Mouse (Mus musculus) liver, embryonic 12.5 days (tissue): Measurements from ENCODE around the gene Fads3. TPM values are rescaled to one million over a fixed set of nuclear protein-coding genes. Genes with fewer than 3 reads are reported as not detected.
A peak's percentile ranks its signal among the peaks of the same experiment; 100 is the strongest.

Source experiments
- ATAC-seq: fragments of 200-750 bp; cut with Nextera tagmentation; 2 replicates; pipeline ENCODE4 v1.8.0; 2017; ENCODE audit warnings: moderate number of reproducible peaks, mild to moderate bottlenecking, moderate library complexity
- H3K27ac ChIP-seq: fragments of 300-500 bp; sonication (generic); 2 replicates; pipeline ENCODE4 v1.5.1; 2016; ENCODE audit warnings: mild to moderate bottlenecking
- H3K27me3 ChIP-seq: fragments of 300-500 bp; sonication (generic); replicated peaks from 2 replicates; pipeline ENCODE4 v1.6.1; 2016; ENCODE audit warnings: mild to moderate bottlenecking, moderate library complexity
- H3K36me3 ChIP-seq: fragments of 300-500 bp; sonication (generic); 2 replicates; pipeline ENCODE4 v1.6.1; 2016; ENCODE audit warnings: mild to moderate bottlenecking, moderate library complexity
- H3K4me1 ChIP-seq: fragments of 300-500 bp; sonication (generic); 2 replicates; pipeline ENCODE4 v1.6.1; 2016
- H3K4me2 ChIP-seq: fragments of 300-500 bp; sonication (generic); 2 replicates; pipeline ENCODE4 v1.6.1; 2016; ENCODE audit warnings: mild to moderate bottlenecking, moderate library complexity
- H3K4me3 ChIP-seq: fragments of 300-500 bp; sonication (generic); 2 replicates; pipeline ENCODE4 v1.5.1; 2016; ENCODE audit warnings: mild to moderate bottlenecking, moderate library complexity
- H3K9ac ChIP-seq: fragments of 300-500 bp; sonication (generic); 2 replicates; pipeline ENCODE4 v1.6.1; 2016; ENCODE audit warnings: mild to moderate bottlenecking, moderate library complexity
- H3K9me3 ChIP-seq: fragments of 300-500 bp; sonication (generic); replicated peaks from 2 replicates; pipeline ENCODE4 v1.6.1; 2016; ENCODE audit warnings: mild to moderate bottlenecking, moderate library complexity
- WGBS: fragments of 180-500 bp; shearing (Covaris S2); methylation state at CpG from one replicate; pipeline ENCODE4 v1.1.7; 2016; ENCODE audit not compliant: insufficient replicate concordance; 5-methylcytosine and 5-hydroxymethylcytosine counted together
- polyA plus RNA-seq: library from polyadenylated mRNA; unstranded; fragments of >200 nt; fragmentation: Nextera tagmentation; extraction: Ambion mirVana; gene quantifications from 2 replicates; pipeline ENCODE4 v1.2.1, GENCODE M21; 2016

Fads3 gene
- polyA plus RNA-seq, 1 experiment from 2014 or later = 10.0 TPM

- H3K4me1 ChIP-seq = peaks cover 85% of the 10 kb centered on the region
- H3K4me2 ChIP-seq = no peak overlapping the region
- no peaks in the 10 kb centered on the region for H3K9me3 ChIP-seq
- no peak overlapping the region; the same call in 1 of the 2 replicates for H3K27ac ChIP-seq
- peaks cover 65% of the 10 kb centered on the region for H3K36me3 ChIP-seq
- no peak overlapping the region for H3K9ac ChIP-seq
- ATAC-seq = no peak
- no peak overlapping the region for H3K4me3 ChIP-seq
- WGBS = 63% methylated on average over 5 of the region's 5 CpGs
- H3K27me3 ChIP-seq = no peaks in the 10 kb centered on the region
Observed at GRCm38 (mm10) chr19:10062862-10063261, 21.5 kb downstream of the Fads3 start.

- no peaks in the 10 kb centered on the region for H3K9me3 ChIP-seq
- ATAC-seq = no peak
- H3K4me2 ChIP-seq = no peak overlapping the region
- peaks cover 81% of the 10 kb centered on the region for H3K36me3 ChIP-seq
- peaks cover 77% of the 10 kb centered on the region for H3K4me1 ChIP-seq
- H3K4me3 ChIP-seq = no peak overlapping the region
- 60% methylated on average over 10 of the region's 10 CpGs for WGBS
- no peak overlapping the region for H3K27ac ChIP-seq
- no peak overlapping the region for H3K9ac ChIP-seq
- no peaks in the 10 kb centered on the region for H3K27me3 ChIP-seq
Observed at GRCm38 (mm10) chr19:10064173-10065012, 23.0 kb downstream of the Fads3 start.

- H3K4me3 ChIP-seq = no peak overlapping the region
- peak overlapping the region; percentile 55 for H3K27ac ChIP-seq
- ATAC-seq = peak; percentile 33; the same call in 1 of the 2 replicates
- H3K4me1 ChIP-seq = peaks cover 65% of the 10 kb centered on the region
- H3K9me3 ChIP-seq = no peaks in the 10 kb centered on the region
- H3K4me2 ChIP-seq = no peak overlapping the region
- H3K27me3 ChIP-seq = no peaks in the 10 kb centered on the region
- H3K9ac ChIP-seq = no peak overlapping the region; the same call in 1 of the 2 replicates
- H3K36me3 ChIP-seq = peaks cover 93% of the 10 kb centered on the region
- 43% methylated on average over 5 of the region's 5 CpGs for WGBS
Observed at GRCm38 (mm10) chr19:10065465-10066188, 24.3 kb downstream of the Fads3 start.

- peaks cover 96% of the 10 kb centered on the region for H3K36me3 ChIP-seq
- 64% methylated on average over 4 of the region's 4 CpGs for WGBS
- no peaks in the 10 kb centered on the region for H3K9me3 ChIP-seq
- H3K27ac ChIP-seq = peak overlapping the region; percentile 55
- no peak for ATAC-seq
- no peaks in the 10 kb centered on the region for H3K27me3 ChIP-seq
- H3K4me3 ChIP-seq = no peak overlapping the region
- H3K4me1 ChIP-seq = peaks cover 60% of the 10 kb centered on the region
- H3K4me2 ChIP-seq = no peak overlapping the region
- no peak overlapping the region for H3K9ac ChIP-seq
Observed at GRCm38 (mm10) chr19:10066189-10066500, 24.8 kb downstream of the Fads3 start.

GRCm38 (mm10) chr19:10066502-10066901, 25.1 kb downstream of the Fads3 start:
- Histone ChIP-seq H3K4me1 (peaks cover 56% of the 10 kb centered on the region), H3K36me3 (peaks cover 99% of the 10 kb centered on the region), H3K9me3 (no peaks in the 10 kb centered on the region), H3K27me3 (no peaks in the 10 kb centered on the region), H3K27ac (no peak overlapping the region), H3K4me2 (no peak overlapping the region), H3K9ac (no peak overlapping the region), H3K4me3 (no peak overlapping the region)
- 68% methylated on average over 3 of the region's 3 CpGs for WGBS
- no peak for ATAC-seq

GRCm38 (mm10) chr19:10067701-10068100, 26.3 kb downstream of the Fads3 start:
- Histone ChIP-seq H3K4me1 (peaks cover 45% of the 10 kb centered on the region), H3K4me3 (no peak overlapping the region), H3K9ac (no peak overlapping the region), H3K9me3 (no peaks in the 10 kb centered on the region), H3K36me3 (peaks cover 99% of the 10 kb centered on the region), H3K27me3 (no peaks in the 10 kb centered on the region), H3K27ac (no peak overlapping the region), H3K4me2 (no peak overlapping the region)
- WGBS = 87% methylated on average over 7 of the region's 7 CpGs
- ATAC-seq = no peak

GRCm38 (mm10) chr19:10070186-10070980, 29.0 kb downstream of the Fads3 start:
- H3K27me3 ChIP-seq = no peaks in the 10 kb centered on the region
- H3K36me3 ChIP-seq = peaks cover 100% of the 10 kb centered on the region
- WGBS = 84% methylated on average over 8 of the region's 8 CpGs
- ATAC-seq = no peak
- H3K4me2 ChIP-seq = no peak overlapping the region
- H3K27ac ChIP-seq = no peak overlapping the region
- no peak overlapping the region for H3K4me3 ChIP-seq
- peaks cover 21% of the 10 kb centered on the region for H3K4me1 ChIP-seq
- no peak overlapping the region for H3K9ac ChIP-seq
- 0 out of 2 replicates have a peak, but pooled peaks cover 3% of the 10 kb centered on the region for H3K9me3 ChIP-seq

GRCm38 (mm10) chr19:10071166-10071565, 29.8 kb downstream of the Fads3 start:
- H3K4me3 ChIP-seq = no peak overlapping the region
- H3K9ac ChIP-seq = no peak overlapping the region
- 82% methylated on average over 5 of the region's 5 CpGs for WGBS

GRCm38 (mm10) chr19:10071892-10072291, 30.5 kb downstream of the Fads3 start:
- WGBS = 69% methylated on average over 4 of the region's 4 CpGs
- Histone ChIP-seq H3K4me1 (peaks cover 6% of the 10 kb centered on the region), H3K27me3 (no peaks in the 10 kb centered on the region), H3K9ac (no peak overlapping the region), H3K9me3 (0 out of 2 replicates have a peak, but pooled peaks cover 3% of the 10 kb centered on the region), H3K27ac (no peak overlapping the region), H3K4me3 (no peak overlapping the region), H3K36me3 (peaks cover 100% of the 10 kb centered on the region), H3K4me2 (no peak overlapping the region)
- no peak for ATAC-seq

More at GRCm38 (mm10) chr19:10071166-10071565, 29.8 kb downstream of the Fads3 start:
- Histone ChIP-seq H3K27ac (no peak overlapping the region), H3K4me2 (no peak overlapping the region), H3K4me1 (peaks cover 13% of the 10 kb centered on the region), H3K36me3 (peaks cover 100% of the 10 kb centered on the region), H3K27me3 (no peaks in the 10 kb centered on the region), H3K9me3 (0 out of 2 replicates have a peak, but pooled peaks cover 3% of the 10 kb centered on the region)
- ATAC-seq = no peak

- no peaks in the 10 kb centered on the region for H3K4me1 ChIP-seq
- peaks cover 100% of the 10 kb centered on the region for H3K36me3 ChIP-seq
- H3K4me3 ChIP-seq = no peak overlapping the region
Observed at GRCm38 (mm10) chr19:10073145-10073544, 31.8 kb downstream of the Fads3 start.

GRCm38 (mm10) chr19:10078392-10078791, 37.0 kb downstream of the Fads3 start:
- Histone ChIP-seq H3K4me1 (0 out of 2 replicates have a peak, but pooled peaks cover 5% of the 10 kb centered on the region), H3K9ac (no peak overlapping the region), H3K27ac (no peak overlapping the region), H3K4me3 (no peak overlapping the region), H3K4me2 (no peak overlapping the region), H3K9me3 (0 out of 2 replicates have a peak, but pooled peaks cover 3% of the 10 kb centered on the region), H3K27me3 (no peaks in the 10 kb centered on the region), H3K36me3 (peaks cover 100% of the 10 kb centered on the region)
- 73% methylated on average over 6 of the region's 6 CpGs for WGBS
- ATAC-seq = no peak

More at GRCm38 (mm10) chr19:10073145-10073544, 31.8 kb downstream of the Fads3 start:
- 0 out of 2 replicates have a peak, but pooled peaks cover 3% of the 10 kb centered on the region for H3K9me3 ChIP-seq
- ATAC-seq = no peak
- H3K4me2 ChIP-seq = no peak overlapping the region
- H3K9ac ChIP-seq = no peak overlapping the region
- 80% methylated on average over 5 of the region's 5 CpGs for WGBS
- H3K27me3 ChIP-seq = no peaks in the 10 kb centered on the region
- H3K27ac ChIP-seq = no peak overlapping the region
